Mouse (Mus musculus) adrenal gland (tissue): ENCODE data around the gene Hsph1.

Experiments used
- intact Hi-C: fragments of 180-260 bp; cut with DNase I; formaldehyde crosslinking; loops from one replicate; pipeline ENCODE4 v1.15.1; 2025

Gene Hsph1

DNA sequence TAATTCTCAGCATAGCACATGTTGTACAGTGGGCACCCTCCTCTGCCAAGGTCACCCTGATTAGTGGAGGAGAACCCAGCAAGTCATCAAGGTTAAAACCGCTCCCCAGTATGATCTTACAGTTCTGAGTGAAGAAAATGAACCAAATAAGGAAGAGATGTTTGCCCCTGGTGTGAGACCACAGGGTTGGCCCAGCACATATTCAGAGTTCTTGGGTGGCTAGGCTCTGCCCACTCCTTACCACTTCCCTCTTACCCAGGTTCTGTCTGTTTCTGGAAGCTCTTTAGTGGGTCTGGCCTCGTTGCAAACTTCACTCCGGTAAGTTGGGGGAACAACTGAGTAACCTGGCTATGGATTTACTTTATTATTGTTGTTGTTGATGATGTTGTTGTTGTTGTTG lies 42.0 kb downstream of the Hsph1 start:
- intact Hi-C loops, result no loop called here

DNA sequence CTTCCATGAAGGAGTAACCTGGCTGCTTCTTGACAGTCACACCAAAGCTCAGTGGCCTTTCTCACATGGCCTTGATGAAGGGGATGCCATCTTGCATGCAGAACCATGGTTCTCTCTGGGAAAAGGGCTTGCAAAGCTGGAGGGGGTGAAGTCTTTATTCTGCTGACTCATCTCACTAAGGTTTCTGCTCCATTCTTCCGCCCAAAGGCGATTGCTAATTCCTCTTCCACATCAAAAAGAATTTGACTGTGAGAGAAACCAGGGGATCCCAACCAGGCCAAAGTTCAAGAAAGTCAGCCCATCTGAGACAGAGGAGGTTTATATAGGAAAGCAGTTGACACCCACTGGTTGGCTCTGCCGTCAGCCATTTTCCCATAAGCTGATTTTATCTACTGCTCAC lies 46.2 kb downstream of the Hsph1 start:
- intact Hi-C loops, result no loop called here

DNA sequence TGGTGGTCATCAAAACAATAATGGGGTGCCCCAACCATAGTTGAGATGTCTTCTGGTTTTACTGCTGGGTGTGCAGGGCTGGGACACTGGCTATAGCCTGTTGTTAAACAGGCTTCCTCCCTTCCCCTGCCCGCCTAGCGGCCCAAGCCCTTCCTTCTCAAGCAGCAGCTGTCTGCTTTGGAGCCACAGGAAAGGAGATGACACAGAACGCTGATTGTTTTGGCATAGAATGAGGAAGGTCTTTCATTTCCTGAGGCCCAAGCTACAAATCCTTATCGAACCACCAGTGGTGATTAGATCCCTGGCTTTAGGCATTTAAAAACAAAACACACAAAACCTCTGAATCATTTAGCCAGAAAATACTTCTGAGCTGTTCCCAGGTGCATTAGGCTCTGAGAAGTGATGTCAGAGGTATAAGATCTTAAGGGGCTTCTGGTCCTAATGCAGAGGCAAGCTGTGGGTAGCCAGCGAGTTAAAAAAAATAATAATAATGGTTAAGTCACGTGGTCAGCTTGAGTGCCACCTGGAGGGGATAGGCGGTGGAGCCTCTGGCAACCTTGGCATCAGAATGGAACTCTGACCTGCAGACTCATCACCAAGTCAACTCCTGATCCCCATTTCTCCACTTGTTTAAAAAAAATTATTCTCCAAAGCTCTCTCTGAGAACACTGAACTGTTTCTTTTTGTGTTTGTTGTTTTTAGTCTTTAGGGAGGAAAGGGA lies 47.2 kb downstream of the Hsph1 start:
- intact Hi-C loops, result no loop called here

DNA sequence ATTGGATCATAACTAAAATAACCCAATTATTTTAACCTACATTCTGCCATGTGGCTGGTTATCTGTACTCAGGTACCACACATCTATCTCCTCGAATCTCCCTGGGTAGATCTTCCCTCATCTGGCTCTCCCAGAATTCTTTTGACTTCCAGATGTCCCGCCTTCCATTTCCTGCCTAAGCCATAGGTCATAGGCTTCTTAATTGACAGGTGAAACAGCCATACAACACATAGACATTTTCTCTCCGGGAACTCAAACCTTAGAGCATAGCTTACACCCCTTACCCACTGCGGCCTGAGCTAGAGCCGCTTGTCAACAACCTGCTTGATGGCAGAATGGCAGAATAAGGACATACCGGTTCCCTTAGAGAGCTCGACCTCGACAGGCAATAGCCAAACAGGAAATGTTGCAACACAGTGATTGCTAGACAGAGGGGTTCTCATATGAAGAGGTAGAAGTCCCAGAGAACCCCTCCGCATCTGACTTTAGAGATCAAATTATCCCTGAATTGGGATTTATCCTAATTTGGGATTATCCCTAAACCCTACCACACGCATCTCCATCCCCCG lies 48.8 kb downstream of the Hsph1 start:
- intact Hi-C loops, result no loop called here

DNA sequence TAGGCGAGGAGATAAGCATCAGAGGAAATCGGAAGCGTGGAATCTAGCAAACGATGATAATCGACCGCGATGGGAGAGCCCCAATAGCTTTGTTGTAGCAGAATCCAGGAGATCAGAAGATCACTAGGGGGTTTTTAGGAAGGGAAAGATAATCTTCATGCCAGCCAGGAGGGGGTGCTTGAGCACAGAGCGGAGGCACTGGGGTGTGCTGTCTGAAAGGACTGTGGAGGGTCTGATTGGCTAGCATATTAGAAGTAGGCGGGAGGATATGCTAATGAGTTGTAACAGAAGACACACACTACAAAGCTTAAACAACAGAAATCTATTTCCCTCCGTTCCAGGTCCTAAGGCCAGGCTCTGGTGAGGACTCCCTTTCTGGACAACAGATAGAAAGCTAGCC lies 50.3 kb downstream of the Hsph1 start:
- intact Hi-C loops, result no loop called here

DNA sequence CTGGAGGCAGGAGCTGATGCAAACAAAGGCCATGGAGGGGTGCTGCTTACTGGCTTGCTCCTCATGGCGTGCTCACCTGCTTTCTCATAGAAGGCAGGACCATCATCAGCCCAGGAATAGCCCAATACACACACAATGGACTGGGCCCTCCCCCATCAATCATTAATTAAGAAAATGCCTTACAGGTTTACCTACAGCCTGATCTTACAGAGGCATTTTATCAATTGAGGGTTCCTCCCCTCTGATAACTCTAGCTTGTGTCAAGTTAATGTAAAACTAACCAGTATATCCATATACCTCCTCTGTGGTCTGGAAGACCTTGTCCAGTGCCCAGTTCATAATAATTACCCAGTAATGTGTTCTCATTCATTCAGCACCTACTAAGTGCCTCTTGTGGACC lies 50.9 kb downstream of the Hsph1 start:
- intact Hi-C loops, result no loop called here

DNA sequence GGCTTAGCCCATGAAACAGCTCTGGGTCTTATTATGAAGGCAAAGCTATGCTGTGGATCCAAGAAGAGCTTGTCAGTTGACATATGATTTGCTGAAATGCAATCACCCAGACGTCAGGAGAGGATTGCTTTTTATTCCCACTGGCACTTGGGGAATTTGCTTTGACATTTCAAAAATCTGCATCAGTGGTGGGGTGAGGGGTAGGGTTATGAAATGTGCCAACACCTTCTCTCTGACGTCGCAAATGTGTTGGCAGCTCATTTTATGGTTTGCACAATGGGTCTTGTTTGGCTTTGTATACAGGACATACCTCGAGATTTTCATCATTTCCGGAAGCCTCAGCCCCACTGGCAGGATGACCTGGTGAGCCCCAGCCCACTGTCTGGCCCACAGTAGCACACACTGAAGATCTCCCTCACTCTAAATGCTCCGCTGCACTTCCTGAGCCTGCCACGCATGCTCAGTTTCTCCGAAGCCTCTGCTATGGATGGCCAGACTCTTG lies 52.0 kb downstream of the Hsph1 start:
- intact Hi-C loops, result no loop called here

DNA sequence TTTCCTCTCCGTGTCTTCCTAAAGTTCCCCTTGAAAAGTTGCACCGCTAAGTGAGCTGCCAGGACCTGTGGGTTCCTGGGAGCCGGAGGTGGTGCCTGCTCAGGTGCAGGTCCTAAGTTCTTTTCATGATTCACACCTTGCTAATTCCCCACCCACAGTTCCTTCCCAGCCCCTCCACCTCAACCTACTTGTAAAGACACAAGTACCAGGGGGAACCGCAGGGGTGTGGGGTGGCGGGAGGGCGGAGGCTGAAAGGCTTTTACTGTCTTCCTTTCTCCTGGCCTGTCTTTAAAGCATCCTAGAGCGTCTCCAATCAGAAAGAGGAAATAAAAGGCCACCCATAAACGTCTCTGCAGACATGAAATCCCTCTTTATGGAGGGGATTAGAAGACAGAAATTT lies 52.7 kb downstream of the Hsph1 start:
- intact Hi-C loops, result no loop called here

DNA sequence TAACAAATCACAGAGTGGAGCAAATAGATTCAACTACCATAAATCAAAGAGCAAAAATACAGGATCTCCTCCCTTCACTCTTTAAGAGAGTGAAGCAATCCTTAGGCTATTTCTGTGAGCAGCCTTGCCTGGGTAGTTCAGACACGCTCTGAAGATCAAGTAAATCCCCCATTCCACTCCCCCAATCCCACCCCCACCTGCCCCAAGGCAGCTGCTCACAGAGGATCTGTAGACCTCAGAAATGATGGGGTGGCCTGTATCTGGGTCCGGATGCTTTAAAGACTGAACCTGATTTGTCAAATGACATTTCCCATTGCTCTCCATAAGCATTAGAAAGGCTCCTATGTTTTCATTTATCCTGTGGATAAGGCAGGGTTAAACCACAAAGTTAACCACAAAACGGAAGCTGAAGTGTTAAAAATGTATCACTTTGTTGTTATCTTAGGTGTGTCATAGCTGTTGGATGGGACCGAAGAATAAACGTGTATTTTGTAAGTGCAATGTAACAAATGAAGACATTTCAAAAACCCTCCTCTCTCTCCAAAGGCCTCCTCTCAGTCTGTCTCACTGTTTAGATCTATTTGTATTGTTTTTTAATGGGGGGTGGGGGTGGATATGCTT lies 53.4 kb downstream of the Hsph1 start:
- intact Hi-C loops, result no loop called here

DNA sequence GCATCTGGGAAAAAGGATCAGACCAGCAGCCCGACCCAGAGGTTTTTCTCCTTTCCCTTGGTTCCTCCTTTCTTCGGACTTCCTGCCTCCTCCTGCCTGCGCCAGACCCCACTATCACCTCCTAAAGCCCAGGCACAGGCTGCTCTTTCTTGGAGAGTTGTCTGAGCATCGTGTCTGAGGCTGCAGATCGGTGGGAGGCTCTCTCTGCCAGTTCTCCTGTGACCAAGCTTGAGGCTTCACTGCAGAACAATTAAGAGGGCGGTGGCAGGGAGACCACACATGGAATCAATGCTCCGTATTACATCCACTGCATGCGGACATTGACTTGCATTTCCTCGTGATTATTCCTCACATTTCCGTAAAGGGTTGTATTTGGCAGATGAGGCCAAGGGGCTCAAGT lies 58.7 kb downstream of the Hsph1 start:
- intact Hi-C loops, result no loop called here

DNA sequence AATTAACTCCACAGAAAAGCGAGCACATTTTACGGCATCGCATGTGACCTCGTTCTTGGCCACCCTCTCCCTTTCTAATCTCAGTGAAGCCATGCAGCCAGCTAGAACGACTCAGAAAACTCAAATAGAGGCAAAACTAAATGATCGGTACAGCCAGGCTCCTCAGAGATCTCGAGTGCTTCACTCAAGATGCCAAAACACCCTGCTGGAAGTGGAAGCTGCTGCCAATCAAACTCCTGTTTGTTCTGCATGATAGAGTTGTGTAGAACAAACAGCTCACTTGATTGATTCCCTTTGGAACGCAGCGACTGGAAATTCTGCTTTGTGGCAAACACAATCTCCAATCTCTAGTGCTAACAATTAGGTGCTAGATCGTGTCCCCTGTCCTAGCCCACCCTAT lies 59.2 kb downstream of the Hsph1 start:
- intact Hi-C loops, result no loop called here

DNA sequence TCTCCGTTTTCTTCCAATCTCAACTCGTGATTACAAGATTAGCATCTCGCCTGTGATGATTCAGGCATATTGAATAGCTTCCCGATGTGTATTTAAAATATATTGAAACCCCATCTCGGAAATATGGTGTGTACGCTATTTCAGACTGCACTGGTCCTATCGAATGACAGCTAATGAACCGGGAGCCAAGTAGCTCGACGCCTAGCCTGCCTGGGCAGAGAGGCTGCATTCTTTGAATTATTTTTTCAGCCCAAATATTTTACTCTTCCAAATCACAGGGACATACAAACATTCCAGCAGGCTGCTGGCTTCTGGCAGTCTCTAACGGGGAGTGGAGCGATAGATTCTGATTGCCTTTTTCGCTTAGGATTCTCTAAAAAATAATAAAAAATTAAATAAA lies 67.2 kb downstream of the Hsph1 start:
- intact Hi-C loops, result no loop called here

DNA sequence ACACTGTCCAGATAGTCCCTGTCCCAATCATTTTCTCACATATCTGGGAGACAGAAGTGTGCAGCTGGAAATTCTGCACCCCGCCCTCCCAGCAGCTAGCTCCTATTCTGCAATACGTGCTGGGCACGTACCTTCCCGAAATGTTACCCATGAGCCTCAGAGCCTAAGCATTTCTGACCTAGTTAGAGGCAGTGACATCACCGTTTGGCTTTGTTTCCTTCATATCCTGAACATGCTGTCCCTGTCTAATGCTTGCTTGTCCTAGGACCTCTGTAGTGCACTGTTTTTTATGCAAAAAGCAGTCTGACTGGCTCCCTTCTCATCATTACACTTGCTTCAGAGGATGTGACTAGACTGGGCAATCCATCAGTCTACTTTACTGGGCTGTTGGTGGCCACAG lies 69.2 kb downstream of the Hsph1 start:
- intact Hi-C loops, result no loop called here

DNA sequence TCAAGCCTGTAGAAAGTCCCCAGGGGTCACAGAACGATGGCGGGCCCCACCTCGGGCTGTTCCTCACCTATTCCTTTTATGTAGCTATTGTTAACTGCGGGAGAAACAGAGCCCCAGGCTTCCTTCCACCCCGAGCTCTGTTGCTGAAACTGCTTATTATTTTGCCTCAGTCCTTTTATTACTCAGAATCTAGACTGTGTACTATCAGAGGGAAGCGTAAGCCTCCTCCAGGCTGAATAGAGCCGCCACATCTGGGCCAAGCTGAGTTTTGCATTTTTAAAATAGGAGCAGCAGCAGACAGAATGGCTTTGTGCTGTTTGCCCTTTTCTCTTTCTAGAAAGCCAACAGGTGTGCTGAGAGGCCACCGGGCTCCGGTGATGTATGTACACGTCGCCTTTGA lies 70.2 kb downstream of the Hsph1 start:
- intact Hi-C loops, result no loop called here
